Mouse (Mus musculus): ENCODE measurements around the gene Adamts4.
"Not testable (repeated sequence)": the region's sequence is repeated elsewhere in the genome, so short reads cannot be mapped to it uniquely, and the experiment has no call there.

Adamts4 gene

GRCm38 (mm10) chr1:171280250-171280915 is 30.2 kb downstream of the Adamts4 start:
- DNase-seq: peak; percentile 71

- peak; percentile 98 for DNase-seq
Measured at GRCm38 (mm10) chr1:171280916-171281527, 30.8 kb downstream of the Adamts4 start, which contains the start of gene Ppox. Gene Ppox (minus strand): TSS chr1:171281186.

- peak; percentile 85 for DNase-seq
Measured at GRCm38 (mm10) chr1:171281528-171281923, 31.3 kb downstream of the Adamts4 start.

GRCm38 (mm10) chr1:171282086-171282805 is 32.0 kb downstream of the Adamts4 start:
- DNase-seq: peak; percentile 20

- peak; percentile 14 for DNase-seq
Measured at GRCm38 (mm10) chr1:171283188-171284160, 33.3 kb downstream of the Adamts4 start.

GRCm38 (mm10) chr1:171284491-171284890 is 34.3 kb downstream of the Adamts4 start:
- DNase-seq: peak; percentile 22

GRCm38 (mm10) chr1:171285096-171285892 is 35.1 kb downstream of the Adamts4 start:
- DNase-seq: peak; percentile 10

- peak; percentile 28 for DNase-seq
Measured at GRCm38 (mm10) chr1:171286517-171286916, 36.3 kb downstream of the Adamts4 start.

- DNase-seq: peak; percentile 96
Measured at GRCm38 (mm10) chr1:171287136-171288081, 37.2 kb downstream of the Adamts4 start, which contains the start of gene Usp21. Gene Usp21 (minus strand): TSS chr1:171287991.

- DNase-seq: peak; percentile 10
Measured at GRCm38 (mm10) chr1:171288328-171288727, 38.1 kb downstream of the Adamts4 start.

GRCm38 (mm10) chr1:171293351-171293750 is 43.1 kb downstream of the Adamts4 start:
- peak; percentile 9 for DNase-seq

GRCm38 (mm10) chr1:171293906-171294297 is 43.7 kb downstream of the Adamts4 start:
- no peak for DNase-seq

- peak; percentile 92 for DNase-seq
Measured at GRCm38 (mm10) chr1:171294298-171295062, 44.3 kb downstream of the Adamts4 start, which contains the start of gene Ufc1. Gene Ufc1 (minus strand): TSS chr1:171295024.

GRCm38 (mm10) chr1:171295063-171295402 is 44.8 kb downstream of the Adamts4 start:
- DNase-seq: no peak

- DNase-seq: no peak
Measured at GRCm38 (mm10) chr1:171298226-171298625, 48.0 kb downstream of the Adamts4 start.

GRCm38 (mm10) chr1:171306157-171306556 is 55.9 kb downstream of the Adamts4 start:
- DNase-seq: not testable (repeated sequence)

- no peak for DNase-seq
Measured at GRCm38 (mm10) chr1:171309321-171309720, 59.1 kb downstream of the Adamts4 start.

All from kidney, adult 9 months (tissue).